Mouse (Mus musculus): ENCODE measurements around the gene Rsbn1. TPM values are rescaled to one million over a fixed set of nuclear protein-coding genes. Genes with fewer than 3 reads are reported as not detected.
A peak's percentile ranks its signal among the peaks of the same experiment; 100 is the strongest.

Gene Rsbn1
- polyA plus RNA-seq, 1 experiment, result 22.2 TPM

DNA sequence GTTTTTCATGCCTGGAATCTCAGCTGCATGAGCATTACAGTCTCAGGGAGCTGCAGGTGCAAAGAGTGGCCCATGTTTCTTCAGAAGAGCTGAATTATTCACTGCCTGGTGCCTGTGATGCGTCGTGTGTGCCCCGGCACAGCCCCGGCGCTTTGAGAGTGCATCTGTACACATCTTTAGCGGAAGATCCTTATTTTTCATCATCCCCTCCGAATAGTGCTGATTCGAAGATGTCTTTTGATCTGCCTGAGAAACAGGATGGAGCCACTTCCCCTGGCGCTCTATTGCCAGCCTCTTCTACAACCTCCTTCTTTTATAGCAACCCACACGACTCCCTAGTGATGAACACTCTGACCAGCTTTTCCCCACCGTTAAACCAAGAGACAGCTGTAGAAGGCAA is 28.0 kb upstream of the Rsbn1 start:
- Histone ChIP-seq H3K27me3 (ENCODE audit: control insufficient read depth, insufficient read depth, low read length, poor library complexity, severe bottlenecking) (no peaks in the 10 kb centered on the region), H3K27ac (ENCODE audit: insufficient read depth, low read length) (no peak overlapping the region), H3K9ac (ENCODE audit: low read depth, poor library complexity, severe bottlenecking) (no peak overlapping the region), H3K4me1 (ENCODE audit: control insufficient read depth, insufficient read depth, low read length) (no peaks in the 10 kb centered on the region), H3K9me3 (replicated peaks; ENCODE audit: control insufficient read depth, insufficient read depth, low read length, poor library complexity, severe bottlenecking) (no peaks in the 10 kb centered on the region), H3K36me3 (ENCODE audit: control insufficient read depth, insufficient read depth, low read length, poor library complexity, severe bottlenecking) (no peaks in the 10 kb centered on the region), H3K4me3 (ENCODE audit: low read depth, low read length) (no peak overlapping the region)
- no peak for TF ChIP-seq EP300 (IDR thresholded peaks at IDR 0.05; ENCODE audit: insufficient read depth, low read depth, low read length)
- TF ChIP-seq POLR2A (IDR thresholded peaks at IDR 0.05; ENCODE audit: insufficient read depth, low read length), result no peak
- TF ChIP-seq CTCF (IDR thresholded peaks at IDR 0.05; ENCODE audit: low read depth, low read length), result no peak

DNA sequence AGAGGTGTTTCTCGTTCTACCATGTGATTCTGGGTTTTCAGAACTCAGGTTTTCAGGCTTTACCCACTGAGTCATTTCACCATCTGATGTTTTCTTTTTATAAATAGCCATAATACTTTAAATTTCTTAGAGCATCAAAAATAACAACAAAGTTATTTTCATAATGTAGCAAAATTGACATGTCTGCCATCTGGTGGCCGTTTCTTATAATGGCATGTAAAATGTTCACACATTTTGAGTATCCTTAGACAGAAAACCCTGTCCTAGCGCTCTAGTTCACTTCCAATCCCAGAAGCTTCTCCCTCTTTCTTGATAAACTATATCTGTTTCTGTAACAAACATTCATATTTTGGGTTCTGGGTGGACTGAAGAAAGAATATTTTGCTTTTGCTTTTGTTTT is 26.3 kb upstream of the Rsbn1 start:
- Histone ChIP-seq H3K4me3 (ENCODE audit: low read depth, low read length) (no peak overlapping the region), H3K27me3 (ENCODE audit: control insufficient read depth, insufficient read depth, low read length, poor library complexity, severe bottlenecking) (no peaks in the 10 kb centered on the region), H3K36me3 (ENCODE audit: control insufficient read depth, insufficient read depth, low read length, poor library complexity, severe bottlenecking) (no peaks in the 10 kb centered on the region), H3K9ac (ENCODE audit: low read depth, poor library complexity, severe bottlenecking) (no peak overlapping the region), H3K9me3 (replicated peaks; ENCODE audit: control insufficient read depth, insufficient read depth, low read length, poor library complexity, severe bottlenecking) (no peaks in the 10 kb centered on the region), H3K4me1 (ENCODE audit: control insufficient read depth, insufficient read depth, low read length) (no peaks in the 10 kb centered on the region), H3K27ac (ENCODE audit: insufficient read depth, low read length) (no peak overlapping the region)
- TF ChIP-seq CTCF (IDR thresholded peaks at IDR 0.05; ENCODE audit: low read depth, low read length), result peak; percentile 7
- TF ChIP-seq EP300 (IDR thresholded peaks at IDR 0.05; ENCODE audit: insufficient read depth, low read depth, low read length), result no peak
- TF ChIP-seq POLR2A (IDR thresholded peaks at IDR 0.05; ENCODE audit: insufficient read depth, low read length), result no peak

DNA sequence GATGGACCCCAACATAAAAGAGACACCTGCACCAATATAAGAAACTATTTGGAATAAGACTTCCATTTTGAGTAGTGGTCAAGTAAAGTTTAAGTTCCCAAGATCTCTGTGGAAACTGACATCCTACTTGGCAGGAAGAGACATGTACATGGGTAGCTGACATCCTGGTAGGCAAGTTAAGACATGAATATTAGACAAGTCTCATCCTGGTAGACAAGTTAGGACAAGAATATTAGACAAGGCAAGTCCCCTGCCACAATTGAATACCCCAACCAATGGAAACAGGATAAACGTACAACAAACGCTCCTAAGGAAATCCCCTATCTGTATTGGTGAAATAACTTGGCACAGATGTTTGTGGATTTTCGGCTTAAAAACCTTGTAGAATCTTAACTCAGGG is 20.5 kb upstream of the Rsbn1 start:
- Histone ChIP-seq H3K9me3 (replicated peaks; ENCODE audit: control insufficient read depth, insufficient read depth, low read length, poor library complexity, severe bottlenecking) (no peaks in the 10 kb centered on the region), H3K27me3 (ENCODE audit: control insufficient read depth, insufficient read depth, low read length, poor library complexity, severe bottlenecking) (no peaks in the 10 kb centered on the region), H3K4me3 (ENCODE audit: low read depth, low read length) (no peak overlapping the region), H3K27ac (ENCODE audit: insufficient read depth, low read length) (no peak overlapping the region), H3K9ac (ENCODE audit: low read depth, poor library complexity, severe bottlenecking) (no peak overlapping the region), H3K4me1 (ENCODE audit: control insufficient read depth, insufficient read depth, low read length) (no peaks in the 10 kb centered on the region), H3K36me3 (ENCODE audit: control insufficient read depth, insufficient read depth, low read length, poor library complexity, severe bottlenecking) (no peaks in the 10 kb centered on the region)
- TF ChIP-seq EP300 (IDR thresholded peaks at IDR 0.05; ENCODE audit: insufficient read depth, low read depth, low read length), result no peak
- TF ChIP-seq POLR2A (IDR thresholded peaks at IDR 0.05; ENCODE audit: insufficient read depth, low read length), result no peak
- no peak for TF ChIP-seq CTCF (IDR thresholded peaks at IDR 0.05; ENCODE audit: low read depth, low read length)

DNA sequence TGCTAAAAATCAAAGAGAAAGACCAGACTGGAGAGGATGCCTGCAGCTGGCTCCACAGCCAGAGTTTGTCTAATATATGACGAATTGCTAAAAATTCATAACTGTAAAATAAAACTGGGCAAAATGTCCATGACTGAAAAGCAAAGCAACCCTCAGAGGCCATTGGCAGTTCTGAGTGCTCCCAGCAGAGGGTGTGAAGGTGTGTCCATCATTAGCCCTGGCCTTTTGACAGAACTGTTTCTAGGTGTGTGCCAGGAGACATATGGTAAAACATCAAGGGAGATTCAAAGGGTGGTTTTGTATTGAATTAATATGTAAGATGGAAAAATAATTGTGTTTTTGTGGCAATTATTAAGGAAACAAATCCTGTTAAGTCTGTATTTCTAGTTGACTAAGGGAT is 9.2 kb upstream of the Rsbn1 start:
- Histone ChIP-seq H3K9ac (ENCODE audit: low read depth, poor library complexity, severe bottlenecking) (no peak overlapping the region), H3K36me3 (ENCODE audit: control insufficient read depth, insufficient read depth, low read length, poor library complexity, severe bottlenecking) (no peaks in the 10 kb centered on the region), H3K27me3 (ENCODE audit: control insufficient read depth, insufficient read depth, low read length, poor library complexity, severe bottlenecking) (no peaks in the 10 kb centered on the region), H3K27ac (ENCODE audit: insufficient read depth, low read length) (no peak overlapping the region), H3K4me3 (ENCODE audit: low read depth, low read length) (no peak overlapping the region), H3K9me3 (replicated peaks; ENCODE audit: control insufficient read depth, insufficient read depth, low read length, poor library complexity, severe bottlenecking) (no peaks in the 10 kb centered on the region), H3K4me1 (ENCODE audit: control insufficient read depth, insufficient read depth, low read length) (no peaks in the 10 kb centered on the region)
- peak; percentile 47 for TF ChIP-seq CTCF (IDR thresholded peaks at IDR 0.05; ENCODE audit: low read depth, low read length)
- no peak for TF ChIP-seq EP300 (IDR thresholded peaks at IDR 0.05; ENCODE audit: insufficient read depth, low read depth, low read length)

DNA sequence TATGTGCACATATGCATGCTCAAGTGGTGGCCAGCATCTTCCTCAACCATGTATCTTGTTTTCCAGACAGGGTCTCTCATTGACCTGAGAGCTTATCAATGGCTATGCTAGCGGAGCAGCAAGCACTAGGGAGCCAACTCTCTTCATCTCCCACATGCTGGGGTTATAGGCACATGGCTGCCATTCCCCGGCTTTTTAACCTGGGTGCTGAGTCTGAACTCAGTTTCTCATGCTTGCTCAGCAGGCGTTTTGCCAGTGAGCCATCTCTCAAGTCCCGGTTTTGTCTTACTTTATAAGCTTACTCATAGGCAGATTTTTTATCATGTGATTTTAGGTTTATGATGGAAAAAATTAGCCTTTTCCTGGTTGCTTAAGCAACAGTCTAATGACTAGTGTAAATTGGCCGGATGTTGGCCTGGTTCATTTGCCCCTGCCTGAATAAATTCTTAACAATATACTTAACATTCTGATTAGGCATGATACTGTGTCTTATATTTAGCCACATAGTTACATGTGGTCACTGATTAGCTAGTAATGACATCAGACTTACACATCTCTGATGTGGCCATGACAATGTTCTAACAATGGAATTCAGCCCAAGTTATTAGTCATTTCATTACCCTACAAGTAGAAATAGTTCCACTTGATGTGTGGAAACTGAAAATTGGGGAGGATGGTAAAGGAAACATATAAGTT is 6.4 kb upstream of the Rsbn1 start:
- Histone ChIP-seq H3K27ac (ENCODE audit: insufficient read depth, low read length) (no peak overlapping the region), H3K9me3 (replicated peaks; ENCODE audit: control insufficient read depth, insufficient read depth, low read length, poor library complexity, severe bottlenecking) (no peaks in the 10 kb centered on the region), H3K9ac (ENCODE audit: low read depth, poor library complexity, severe bottlenecking) (no peak overlapping the region), H3K27me3 (ENCODE audit: control insufficient read depth, insufficient read depth, low read length, poor library complexity, severe bottlenecking) (no peaks in the 10 kb centered on the region), H3K36me3 (ENCODE audit: control insufficient read depth, insufficient read depth, low read length, poor library complexity, severe bottlenecking) (no peaks in the 10 kb centered on the region), H3K4me3 (ENCODE audit: low read depth, low read length) (no peak overlapping the region), H3K4me1 (ENCODE audit: control insufficient read depth, insufficient read depth, low read length) (no peaks in the 10 kb centered on the region)
- TF ChIP-seq POLR2A (IDR thresholded peaks at IDR 0.05; ENCODE audit: insufficient read depth, low read length), result no peak
- no peak for TF ChIP-seq CTCF (IDR thresholded peaks at IDR 0.05; ENCODE audit: low read depth, low read length)
- no peak for TF ChIP-seq EP300 (IDR thresholded peaks at IDR 0.05; ENCODE audit: insufficient read depth, low read depth, low read length)

DNA sequence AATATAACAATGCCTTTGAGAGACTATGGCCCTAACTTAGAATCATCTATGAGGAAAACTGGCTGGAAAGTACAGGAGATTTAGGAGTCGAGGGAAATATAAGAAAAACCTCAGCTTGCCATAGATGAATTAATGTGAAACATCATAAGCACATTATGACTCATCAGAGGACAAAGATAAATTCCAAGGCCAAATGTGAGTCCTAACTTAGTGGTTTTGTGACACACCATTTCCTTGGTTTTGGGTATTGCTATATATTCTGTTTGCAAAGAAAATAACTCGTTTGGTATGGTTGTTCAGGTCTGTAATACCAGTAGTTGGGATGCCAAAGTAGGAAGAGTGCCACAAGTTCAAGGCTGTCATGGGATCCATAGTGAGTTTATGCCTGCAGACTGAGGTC is 5.1 kb upstream of the Rsbn1 start:
- no peaks in the 10 kb centered on the region for H3K4me1 ChIP-seq (ENCODE audit: control insufficient read depth, insufficient read depth, low read length)
- TF ChIP-seq EP300 (IDR thresholded peaks at IDR 0.05; ENCODE audit: insufficient read depth, low read depth, low read length) (no peak), CTCF (IDR thresholded peaks at IDR 0.05; ENCODE audit: low read depth, low read length) (no peak), POLR2A (IDR thresholded peaks at IDR 0.05; ENCODE audit: insufficient read depth, low read length) (no peak)
- H3K27ac ChIP-seq (ENCODE audit: insufficient read depth, low read length), result no peak overlapping the region
- H3K4me3 ChIP-seq (ENCODE audit: low read depth, low read length), result no peak overlapping the region
- no peaks in the 10 kb centered on the region for H3K36me3 ChIP-seq (ENCODE audit: control insufficient read depth, insufficient read depth, low read length, poor library complexity, severe bottlenecking)
- H3K9me3 ChIP-seq (replicated peaks; ENCODE audit: control insufficient read depth, insufficient read depth, low read length, poor library complexity, severe bottlenecking), result no peaks in the 10 kb centered on the region
- no peak overlapping the region for H3K9ac ChIP-seq (ENCODE audit: low read depth, poor library complexity, severe bottlenecking)
- H3K27me3 ChIP-seq (ENCODE audit: control insufficient read depth, insufficient read depth, low read length, poor library complexity, severe bottlenecking), result no peaks in the 10 kb centered on the region

Measured in ES-Bruce4 (cell line).